Mouse (Mus musculus) olfactory bulb, adult 2 months (tissue): ENCODE results near the gene Csn1s1.

Experiments used
- CTCF ChIP-seq: fragments of 200-500 bp; IDR thresholded peaks from 2 replicates; pipeline ENCODE4 v1.5.1; 2012; ENCODE audit warnings: low read depth, mild to moderate bottlenecking, low read length, moderate library complexity; ENCODE audit not compliant: insufficient read depth
- POLR2A ChIP-seq: fragments of 200-500 bp; IDR thresholded peaks from 2 replicates; pipeline ENCODE4 v1.6.1; 2012; ENCODE audit warnings: mild to moderate bottlenecking, low read depth, low read length, moderate library complexity; ENCODE audit not compliant: insufficient read depth

DNA sequence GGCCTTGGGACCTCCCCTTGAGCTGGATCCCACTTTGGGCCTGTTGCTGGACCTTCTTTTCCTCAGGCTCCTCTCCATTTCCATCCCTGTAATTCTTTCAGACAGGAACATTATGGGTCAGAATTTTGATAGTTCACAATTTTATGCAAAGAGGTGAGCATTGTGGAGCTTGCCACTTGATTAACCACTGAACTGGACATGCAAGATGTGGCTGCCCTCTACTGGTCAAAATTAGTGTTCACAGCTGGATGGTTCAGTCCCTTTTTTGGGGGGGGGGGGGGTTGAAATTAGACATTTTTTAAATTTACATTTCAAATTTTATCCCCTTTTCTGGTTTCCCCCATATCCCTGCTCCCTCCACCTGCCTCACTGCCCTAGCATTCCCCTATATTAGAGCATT, 23.2 kb upstream of the Csn1s1 start:
- TF ChIP-seq CTCF (no peak), POLR2A (no peak)
